ENCODE assay signal across 7 mouse cellular contexts in genomic region chr2:24755276-24755675, GRCm38 (mm10). TPM values are rescaled to one million over a fixed set of nuclear protein-coding genes. Genes with fewer than 3 reads are reported as not detected.
DNase-seq lines count a peak whose midpoint lies in the region; ATAC-seq and TF ChIP-seq lines count a peak whose summit lies in the region.

No protein-coding gene starts in this region.

- ATAC-seq in forebrain, embryonic 15.5 days (replicated peaks), result peak; percentile 42
- no peak for ATAC-seq in lung, postnatal 0 days

- peak; percentile 74 for TF ChIP-seq CTCF in lung, postnatal 0 days (IDR thresholded peaks at IDR 0.05)

- H3K9me3 ChIP-seq in forebrain, embryonic 15.5 days, result no peaks in the 10 kb centered on the region
- H3K9me3 ChIP-seq in lung, postnatal 0 days (ENCODE audit: low read length), result no peaks in the 10 kb centered on the region

- H3K27ac ChIP-seq in forebrain, embryonic 15.5 days (replicated peaks), result no peak overlapping the region
- H3K27ac ChIP-seq in lung, postnatal 0 days (ENCODE audit: low read length), result no peak overlapping the region

- no peak overlapping the region for H3K4me3 ChIP-seq in forebrain, embryonic 15.5 days
- H3K4me3 ChIP-seq in lung, postnatal 0 days (ENCODE audit: low read depth, low read length), result no peak overlapping the region

- DNase-seq in 416B (ENCODE audit: low read depth), result peak; percentile 52
- DNase-seq in CD8-positive naive resting alpha-beta T cell, adult 2 months (ENCODE audit: low read depth in 2 of 2, low spot score in 2 of 2), result peak; percentile 45 to 53
- peak; percentile 53 for DNase-seq in c-Kit-positive CD71-negative TER-119-negative erythroid progenitor cells, embryonic 14.5 days (ENCODE audit: low read depth)
- DNase-seq in kidney, postnatal 4 days, result peak; percentile 74 to 75
- peak; percentile 52 for DNase-seq in lung, postnatal 0 days (ENCODE audit: low spot score)
- peak; percentile 30 for DNase-seq in spleen, adult 12 weeks (ENCODE audit: low spot score)

- H3K36me3 ChIP-seq in forebrain, embryonic 15.5 days, result peaks cover 16% of the 10 kb centered on the region
- no peaks in the 10 kb centered on the region for H3K36me3 ChIP-seq in lung, postnatal 0 days (ENCODE audit: insufficient read depth, low read length)

- no peaks in the 10 kb centered on the region for H3K4me1 ChIP-seq in forebrain, embryonic 15.5 days
- no peaks in the 10 kb centered on the region for H3K4me1 ChIP-seq in lung, postnatal 0 days (ENCODE audit: insufficient read depth, low read depth, low read length)

- WGBS in forebrain, embryonic 15.5 days, result 100% methylated on average over 1 of the region's 1 CpGs
- WGBS in lung, postnatal 0 days, result 100% methylated on average over 1 of the region's 1 CpGs

- H3K9ac ChIP-seq in forebrain, embryonic 15.5 days (replicated peaks), result no peak overlapping the region
- H3K9ac ChIP-seq in lung, postnatal 0 days (replicated peaks; ENCODE audit: low read depth), result no peak overlapping the region

- H3K4me2 ChIP-seq in forebrain, embryonic 15.5 days (replicated peaks), result no peak overlapping the region
- H3K4me2 ChIP-seq in lung, postnatal 0 days (replicated peaks; ENCODE audit: low read depth, low read length), result no peak overlapping the region

- no peak for TF ChIP-seq EP300 in lung, postnatal 0 days (IDR thresholded peaks at IDR 0.05)

- H3K27me3 ChIP-seq in forebrain, embryonic 15.5 days, result no peaks in the 10 kb centered on the region
- no peaks in the 10 kb centered on the region for H3K27me3 ChIP-seq in lung, postnatal 0 days (replicated peaks; ENCODE audit: insufficient read depth, low read length)

RNA-seq across cellular contexts. Expression of gene Cacna1b, which starts 7.7 kb away (rescaled TPM):
- 8.4 and 10.6 TPM in 2 replicates for polyA plus RNA-seq in forebrain, embryonic 15.5 days (2015; fragmentation: Nextera tagmentation; extraction: Ambion mirVana)
- polyA plus RNA-seq in lung, postnatal 0 days (2015; fragmentation: Nextera tagmentation; extraction: Ambion mirVana), result 0.02 and 0.08 TPM in 2 replicates
